Mouse (Mus musculus) forebrain, postnatal 0 days (tissue): ENCODE measurements around the gene Mxd4. TPM values are rescaled to one million over a fixed set of nuclear protein-coding genes. Genes with fewer than 3 reads are reported as not detected.

Experiments
- ATAC-seq: fragments of 200-750 bp; cut with Nextera tagmentation; 2 replicates; pipeline ENCODE4 v1.8.0; 2017; ENCODE audit warnings: mild to moderate bottlenecking, moderate library complexity
- DNase-seq: peaks from one replicate; pipeline ENCODE4 v3.0.0-alpha.2; 2015
- H3K27ac ChIP-seq: fragments of 300-500 bp; sonication (generic); 2 replicates; pipeline ENCODE4 v1.5.1; 2014; ENCODE audit warnings: low read depth, mild to moderate bottlenecking, antibody characterized with exemption, low read length, moderate library complexity, mixed read lengths
- H3K27me3 ChIP-seq: fragments of 300-500 bp; sonication (generic); 2 replicates; pipeline ENCODE4 v1.6.1; 2014; ENCODE audit warnings: mild to moderate bottlenecking, low read length, mixed read lengths; ENCODE audit not compliant: insufficient read depth
- H3K36me3 ChIP-seq: fragments of 300-500 bp; sonication (generic); 2 replicates; pipeline ENCODE4 v1.6.1; 2014; ENCODE audit warnings: mild to moderate bottlenecking, moderate library complexity; ENCODE audit not compliant: insufficient read depth
- H3K4me1 ChIP-seq: fragments of 300-500 bp; sonication (generic); 2 replicates; pipeline ENCODE4 v1.6.1; 2014; ENCODE audit warnings: antibody characterized with exemption; ENCODE audit not compliant: insufficient read depth
- H3K4me2 ChIP-seq: fragments of 300-500 bp; sonication (generic); 2 replicates; pipeline ENCODE4 v1.6.1; 2014; ENCODE audit warnings: low read depth, mild to moderate bottlenecking, moderate library complexity
- H3K4me3 ChIP-seq: fragments of 300-500 bp; sonication (generic); 2 replicates; pipeline ENCODE4 v1.5.1; 2014; ENCODE audit warnings: low read depth, low read length, mixed read lengths
- H3K9ac ChIP-seq: fragments of 300-500 bp; sonication (generic); 2 replicates; pipeline ENCODE4 v1.6.1; 2014; ENCODE audit warnings: mild to moderate bottlenecking
- H3K9me3 ChIP-seq: fragments of 300-500 bp; sonication (generic); 2 replicates; pipeline ENCODE4 v1.6.1; 2016; ENCODE audit warnings: low read length
- CTCF ChIP-seq: sonication (generic); IDR thresholded peaks from 2 replicates; pipeline ENCODE4 v1.5.1; 2016; ENCODE audit warnings: antibody characterized with exemption, control low read depth, low read depth
- WGBS: fragments of 180-500 bp; shearing (Covaris S2); extraction: QIAGEN DNeasy Blood & Tissue Kit; methylation state at CpG from one replicate; pipeline ENCODE4 v1.1.7; 2014; 5-methylcytosine and 5-hydroxymethylcytosine counted together
- polyA plus RNA-seq: library from polyadenylated mRNA; unstranded; fragments of >200 nt; fragmentation: Nextera tagmentation; extraction: Ambion mirVana; gene quantifications from 2 replicates; pipeline ENCODE4 v1.2.1, GENCODE M21; 2015
- total RNA-seq: library from RNA; depleted of rRNA; stranded (reverse); fragments of >200 nt; gene quantifications from 2 replicates; pipeline ENCODE4 v1.2.3, GENCODE M21; 2014

Mxd4 gene
- total and polyA plus RNA-seq, 2 experiments from 2014 or later: 23.7 to 88.9 TPM

- WGBS: 86% methylated on average over 9 of the region's 9 CpGs
- Histone ChIP-seq H3K9me3 (no peaks in the 10 kb centered on the region), H3K36me3 (no peaks in the 10 kb centered on the region; the same call in 1 of the 2 replicates), H3K27ac (no peak overlapping the region), H3K4me1 (no peaks in the 10 kb centered on the region), H3K4me2 (no peak overlapping the region), H3K9ac (no peak overlapping the region), H3K27me3 (no peaks in the 10 kb centered on the region), H3K4me3 (no peak overlapping the region)
- DNase-seq (no peak), ATAC-seq (no peak)
- no peak for TF ChIP-seq CTCF
Measured at GRCm38 (mm10) chr5:34230599-34231485, 43.3 kb upstream of the Mxd4 start.

GRCm38 (mm10) chr5:34229503-34229902, 42.0 kb upstream of the Mxd4 start:
- Histone ChIP-seq H3K4me3 (no peak overlapping the region), H3K9me3 (no peaks in the 10 kb centered on the region), H3K4me2 (no peak overlapping the region), H3K27me3 (no peaks in the 10 kb centered on the region), H3K9ac (no peak overlapping the region), H3K36me3 (no peaks in the 10 kb centered on the region; the same call in 1 of the 2 replicates), H3K4me1 (no peaks in the 10 kb centered on the region), H3K27ac (no peak overlapping the region)
- WGBS: 96% methylated on average over 5 of the region's 5 CpGs
- no peak for DNase-seq
- ATAC-seq: no peak
- TF ChIP-seq CTCF: no peak

- no peaks in the 10 kb centered on the region for H3K9me3 ChIP-seq
- no peaks in the 10 kb centered on the region for H3K4me1 ChIP-seq
- 80% methylated on average over 2 of the region's 2 CpGs for WGBS
- H3K9ac ChIP-seq: no peak overlapping the region
- no peaks in the 10 kb centered on the region for H3K36me3 ChIP-seq
- TF ChIP-seq CTCF: no peak
- H3K27ac ChIP-seq: no peak overlapping the region
- DNase-seq: no peak
- H3K4me2 ChIP-seq: no peak overlapping the region
- H3K27me3 ChIP-seq: no peaks in the 10 kb centered on the region
- no peak for ATAC-seq
- no peak overlapping the region for H3K4me3 ChIP-seq
Measured at GRCm38 (mm10) chr5:34225516-34225915, 38.0 kb upstream of the Mxd4 start.

- Histone ChIP-seq H3K36me3 (no peaks in the 10 kb centered on the region), H3K4me2 (no peak overlapping the region), H3K27ac (no peak overlapping the region), H3K9ac (no peak overlapping the region), H3K9me3 (no peaks in the 10 kb centered on the region), H3K4me3 (no peak overlapping the region), H3K27me3 (no peaks in the 10 kb centered on the region), H3K4me1 (no peaks in the 10 kb centered on the region)
- ATAC-seq (no peak), DNase-seq (no peak)
- WGBS: 77% methylated on average over 5 of the region's 5 CpGs
- no peak for TF ChIP-seq CTCF
Measured at GRCm38 (mm10) chr5:34224515-34224914, 37.0 kb upstream of the Mxd4 start.

GRCm38 (mm10) chr5:34220001-34220400, 32.5 kb upstream of the Mxd4 start:
- Histone ChIP-seq H3K9me3 (no peaks in the 10 kb centered on the region), H3K36me3 (no peaks in the 10 kb centered on the region), H3K27me3 (no peaks in the 10 kb centered on the region), H3K4me1 (no peaks in the 10 kb centered on the region), H3K4me3 (no peak overlapping the region), H3K4me2 (no peak overlapping the region), H3K9ac (no peak overlapping the region), H3K27ac (no peak overlapping the region)
- DNase-seq (no peak), ATAC-seq (no peak)
- no peak for TF ChIP-seq CTCF
- WGBS: 88% methylated on average over 4 of the region's 4 CpGs

GRCm38 (mm10) chr5:34218672-34219071, 31.2 kb upstream of the Mxd4 start:
- DNase-seq (no peak), ATAC-seq (no peak)
- no peak overlapping the region for H3K4me2 ChIP-seq
- 83% methylated on average over 5 of the region's 5 CpGs for WGBS
- no peaks in the 10 kb centered on the region for H3K36me3 ChIP-seq
- TF ChIP-seq CTCF: no peak
- no peak overlapping the region for H3K9ac ChIP-seq
- H3K4me1 ChIP-seq: no peaks in the 10 kb centered on the region
- no peaks in the 10 kb centered on the region for H3K27me3 ChIP-seq
- H3K4me3 ChIP-seq: no peak overlapping the region
- no peaks in the 10 kb centered on the region for H3K9me3 ChIP-seq
- H3K27ac ChIP-seq: no peak overlapping the region

- no peak overlapping the region for H3K9ac ChIP-seq
- no peaks in the 10 kb centered on the region for H3K9me3 ChIP-seq
- DNase-seq (no peak), ATAC-seq (peak; percentile 50)
- H3K4me3 ChIP-seq: no peak overlapping the region
- H3K27ac ChIP-seq: no peak overlapping the region
- H3K27me3 ChIP-seq: no peaks in the 10 kb centered on the region
- H3K4me1 ChIP-seq: no peaks in the 10 kb centered on the region
- no peak overlapping the region for H3K4me2 ChIP-seq
- no peak for TF ChIP-seq CTCF
- no peaks in the 10 kb centered on the region for H3K36me3 ChIP-seq
- whole genome bisulfite sequencing: 73% methylated on average over 9 of the region's 9 CpGs
Measured at GRCm38 (mm10) chr5:34217756-34218155, 30.2 kb upstream of the Mxd4 start.
